Mouse (Mus musculus) cerebellum, adult 9-10 months (tissue): ENCODE results near the gene Rad51.

Source experiments
- DNase-seq: peaks from one replicate; pipeline ENCODE4 v3.0.0; 2022

The Rad51 gene

DNA sequence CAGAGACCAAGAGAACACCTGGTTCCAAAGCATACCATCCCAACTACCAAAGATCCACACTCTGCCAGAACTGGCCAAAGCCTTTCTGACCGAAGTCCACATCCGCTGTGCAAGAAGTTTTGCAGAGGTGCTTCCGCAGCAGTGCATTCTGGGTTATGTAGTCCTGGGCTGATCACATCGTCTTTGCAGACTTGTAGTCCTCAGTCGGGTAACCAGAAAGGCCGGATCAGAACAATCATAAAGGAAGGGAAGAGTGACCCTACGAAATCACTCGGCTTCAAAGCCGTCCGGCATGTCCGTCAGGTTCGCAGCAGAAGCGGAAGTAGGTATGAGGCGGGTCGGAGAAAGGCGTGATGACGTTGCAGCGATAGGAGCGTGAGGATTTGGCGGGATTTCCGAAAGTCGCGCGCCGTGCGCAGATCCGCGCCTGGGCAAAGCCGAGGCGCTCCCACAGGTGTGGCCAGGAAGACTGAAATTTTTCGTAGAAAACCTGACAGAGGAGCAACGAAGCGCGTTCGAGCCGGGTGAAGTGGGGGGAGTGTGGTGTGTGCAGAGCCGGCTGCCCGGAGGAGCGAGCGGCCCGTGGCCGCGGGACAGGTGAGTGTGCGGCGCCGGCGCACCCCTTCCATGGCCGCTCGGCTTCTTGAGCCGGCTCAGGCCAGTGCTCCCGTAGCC is at the start of gene Rad51:
Gene Rad51, plus strand, starts transcription at position 356 of the 675 bp plus-strand sequence.
- peak; percentile 89 for DNase-seq

DNA sequence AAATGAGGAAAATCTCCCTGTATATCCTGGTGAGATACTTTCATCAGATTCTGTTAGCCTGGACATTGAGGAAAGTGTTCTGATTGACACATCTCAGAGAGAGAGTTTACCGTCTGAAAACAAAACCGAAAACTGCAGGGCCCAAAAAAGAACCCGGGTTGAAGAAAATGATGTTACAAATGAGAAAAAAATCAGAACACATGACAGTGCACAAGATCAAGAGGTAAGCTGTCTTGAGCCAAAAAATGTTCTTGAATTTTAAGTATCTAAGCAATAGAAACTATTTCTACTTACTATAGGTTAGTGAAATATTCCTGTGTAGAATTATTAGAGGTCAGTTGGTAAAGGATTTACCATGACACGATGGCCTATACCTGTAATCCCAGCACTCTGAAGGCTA is 40.2 kb upstream of the Rad51 start:
- DNase-seq, result no peak

DNA sequence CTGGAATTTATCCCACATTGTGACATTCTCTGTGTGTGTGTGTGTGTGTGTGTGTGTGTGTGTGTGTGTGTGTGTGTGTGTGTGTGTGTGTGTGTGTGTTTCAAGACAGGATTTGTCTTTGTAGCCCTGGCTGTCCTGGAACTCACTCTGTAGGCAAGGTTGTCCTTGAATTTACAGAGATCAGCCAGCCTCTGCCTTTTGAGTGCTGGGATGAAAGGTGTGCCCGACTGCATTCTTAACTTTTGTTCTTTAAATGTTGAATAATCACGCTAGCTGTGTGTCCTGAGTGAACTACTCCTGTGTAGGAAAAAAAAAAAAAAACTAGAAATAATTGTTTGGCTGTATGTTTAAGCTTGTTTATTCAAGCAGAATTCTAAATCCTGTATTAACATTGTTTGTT is 26.4 kb upstream of the Rad51 start:
- no peak for DNase-seq

DNA sequence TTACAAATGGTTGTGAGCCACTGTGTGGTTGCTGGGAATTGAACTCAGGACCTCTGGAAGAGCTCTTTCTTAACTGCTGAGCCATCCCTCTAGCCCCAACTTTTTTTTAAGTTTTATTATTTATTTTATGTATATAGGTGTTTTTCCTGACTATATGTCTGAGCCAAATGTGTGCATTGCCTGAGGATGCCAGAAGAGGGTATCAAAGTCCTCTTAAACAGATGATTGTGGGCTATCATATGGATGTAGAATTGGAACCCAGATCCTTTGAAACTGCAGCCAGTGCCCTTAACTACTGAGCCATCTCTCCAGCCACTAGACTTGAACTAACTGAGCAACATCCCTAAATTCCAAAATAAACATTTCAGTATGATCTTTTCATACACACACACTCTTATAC is 11.0 kb upstream of the Rad51 start:
- no peak for DNase-seq

DNA sequence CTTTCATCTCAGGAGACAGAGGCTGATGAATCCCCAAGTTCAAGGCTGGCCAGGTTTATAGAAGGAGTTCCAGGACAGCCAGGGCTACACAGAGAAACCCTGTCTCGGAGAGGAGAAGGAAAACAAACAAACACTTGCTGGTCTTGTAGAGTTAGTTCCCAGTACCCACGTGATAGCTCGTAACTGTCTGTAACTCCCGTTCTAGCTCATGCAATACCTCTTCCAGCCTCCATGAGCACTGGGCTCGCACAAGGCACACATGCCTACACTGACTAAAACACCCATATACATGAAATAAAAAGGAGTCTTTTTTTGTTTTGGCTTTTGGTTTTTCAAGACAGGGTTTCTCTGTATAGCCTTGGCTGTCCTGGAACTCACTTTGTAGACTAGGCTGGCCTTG is 6.0 kb upstream of the Rad51 start:
- no peak for DNase-seq

DNA sequence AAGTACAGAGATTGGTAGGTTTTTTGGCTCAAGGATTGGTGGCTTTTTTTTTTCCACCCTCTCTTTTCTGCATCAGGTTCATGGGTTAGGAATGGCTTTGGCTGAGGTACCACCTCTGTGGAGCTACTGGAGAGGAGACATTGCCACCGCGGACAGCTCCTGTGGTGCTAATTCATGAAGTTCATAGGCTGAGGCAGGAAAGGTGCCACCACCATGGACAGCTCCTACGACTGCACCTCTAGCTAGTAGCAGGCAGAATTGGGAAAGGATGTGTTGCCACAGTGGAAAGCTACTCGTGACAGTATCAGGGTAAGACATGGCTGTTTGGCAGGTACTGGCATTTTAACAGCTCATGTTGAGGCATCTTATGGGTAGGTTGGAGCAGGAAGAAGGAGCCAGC is 4.0 kb upstream of the Rad51 start:
- DNase-seq, result no peak

DNA sequence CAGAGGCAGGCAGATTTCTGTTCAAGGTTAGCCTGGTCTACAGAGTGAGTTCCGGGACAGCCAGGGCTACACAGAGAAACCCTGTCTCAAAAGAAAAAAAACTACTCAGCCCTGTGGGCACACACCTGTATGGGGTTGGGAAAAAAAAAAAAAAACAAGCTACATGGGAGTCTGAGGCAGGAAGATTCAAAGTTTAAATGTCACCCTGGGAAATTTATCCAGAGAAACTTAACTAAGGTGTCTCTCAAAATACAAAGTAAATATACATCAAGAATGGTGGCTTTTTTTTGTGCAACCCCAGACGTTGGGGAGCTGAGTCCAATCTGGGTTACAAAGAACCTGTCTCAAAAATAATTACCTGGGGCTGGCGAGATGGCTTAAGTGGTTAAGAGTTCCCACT is 1.5 kb upstream of the Rad51 start:
- peak; percentile 7 for DNase-seq

DNA sequence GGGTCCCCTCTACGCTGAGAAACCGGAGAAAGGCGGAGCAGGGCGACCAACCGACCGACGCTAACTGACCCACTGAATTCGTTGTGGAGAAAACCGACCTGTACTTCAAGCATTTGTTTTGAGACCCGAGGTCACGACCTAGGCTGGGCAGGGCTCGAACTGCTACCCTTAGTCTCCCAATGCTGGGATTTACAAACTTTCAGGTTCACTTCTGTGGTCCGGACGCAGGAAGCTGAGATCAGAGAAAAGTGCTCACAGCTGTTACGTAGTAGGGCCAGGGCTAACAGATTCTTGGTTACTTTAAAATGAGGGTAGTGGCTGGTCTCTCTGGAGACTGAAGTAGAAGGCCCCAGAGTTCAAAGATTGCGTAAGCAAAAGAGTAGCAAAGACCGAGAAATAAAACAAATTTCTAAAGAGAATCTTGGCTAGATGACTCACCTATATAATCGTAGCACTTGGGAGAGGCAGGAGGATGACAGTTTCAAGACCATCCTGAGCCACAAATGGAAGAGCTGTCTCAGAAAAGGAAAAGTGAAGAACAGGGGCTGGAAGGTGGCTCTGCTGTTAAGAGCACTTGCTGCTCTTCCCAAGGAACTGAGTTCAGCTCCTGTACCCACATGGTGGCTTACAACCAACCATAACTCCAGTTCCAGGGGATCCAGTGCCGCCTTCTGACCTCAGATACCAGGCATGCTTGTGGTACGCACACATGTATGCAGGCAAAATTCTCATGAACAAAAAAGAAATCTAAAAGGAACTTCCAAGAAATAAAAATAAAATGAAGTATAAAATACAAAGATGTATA is 730 bp downstream of the Rad51 start:
- peak; percentile 9 for DNase-seq

DNA sequence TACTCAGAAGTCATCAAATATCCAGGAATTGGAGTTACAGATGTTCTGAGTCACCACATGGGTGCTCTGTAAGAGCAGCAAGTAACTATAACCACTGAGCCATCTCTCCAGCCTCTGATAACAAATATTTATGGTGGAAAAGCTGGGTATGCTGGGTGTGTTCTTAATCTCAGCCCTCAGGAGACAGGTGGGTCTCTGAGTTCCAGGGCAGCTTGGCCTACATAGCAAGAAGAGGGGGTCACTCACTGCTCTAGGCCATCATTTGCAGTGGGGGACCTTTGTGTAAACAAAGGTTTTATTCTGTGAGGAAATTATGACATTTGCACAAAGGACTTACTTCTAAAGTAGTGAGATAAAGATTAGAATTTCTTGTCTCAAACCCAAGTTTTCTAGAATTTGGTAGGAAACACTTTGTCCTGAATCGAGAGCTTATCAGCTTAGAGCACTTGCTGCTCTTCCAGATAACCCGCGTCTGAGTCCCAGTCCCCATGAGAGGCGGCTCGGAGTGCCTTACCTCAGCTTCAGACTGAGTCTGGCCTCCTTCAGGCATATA is 23.8 kb downstream of the Rad51 start:
- DNase-seq, result no peak

DNA sequence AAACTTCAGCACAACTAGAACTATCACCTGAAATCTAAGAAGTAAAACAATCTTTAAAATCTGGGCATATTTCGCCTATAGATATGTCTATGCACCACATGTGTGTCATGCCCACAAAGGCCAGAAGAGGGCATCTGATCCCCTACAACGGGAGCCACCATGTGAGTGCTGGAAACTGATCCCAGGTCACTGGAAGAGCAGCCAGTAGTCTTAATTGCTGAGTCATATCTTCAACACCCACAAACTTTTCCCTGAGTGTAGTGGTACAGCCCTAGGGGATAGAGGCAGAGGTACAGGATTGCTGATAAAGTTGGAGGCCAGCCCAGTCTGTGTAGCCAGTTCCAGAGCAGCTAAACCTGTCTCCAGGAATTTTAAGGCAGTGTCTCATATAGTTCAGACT is 32.6 kb downstream of the Rad51 start:
- no peak for DNase-seq

DNA sequence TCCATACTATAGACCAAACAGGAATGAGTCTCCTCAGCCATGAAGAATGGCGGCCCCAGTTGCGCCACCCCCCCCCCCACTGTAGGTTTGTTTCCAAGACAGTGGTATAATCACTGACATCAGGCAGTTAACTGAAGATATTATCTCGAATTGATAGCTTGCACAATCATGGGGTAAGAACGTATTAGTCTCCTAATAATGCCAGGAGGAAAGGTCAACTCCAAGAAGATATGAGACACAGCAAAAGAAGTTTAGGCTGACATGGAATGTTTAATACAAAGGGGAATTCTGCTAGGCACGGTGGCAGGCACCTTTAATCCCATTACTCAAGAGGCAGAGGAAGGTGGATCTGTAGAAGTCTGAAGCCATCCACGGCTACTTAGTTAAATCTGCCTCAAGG is 33.8 kb downstream of the Rad51 start:
- no peak for DNase-seq

DNA sequence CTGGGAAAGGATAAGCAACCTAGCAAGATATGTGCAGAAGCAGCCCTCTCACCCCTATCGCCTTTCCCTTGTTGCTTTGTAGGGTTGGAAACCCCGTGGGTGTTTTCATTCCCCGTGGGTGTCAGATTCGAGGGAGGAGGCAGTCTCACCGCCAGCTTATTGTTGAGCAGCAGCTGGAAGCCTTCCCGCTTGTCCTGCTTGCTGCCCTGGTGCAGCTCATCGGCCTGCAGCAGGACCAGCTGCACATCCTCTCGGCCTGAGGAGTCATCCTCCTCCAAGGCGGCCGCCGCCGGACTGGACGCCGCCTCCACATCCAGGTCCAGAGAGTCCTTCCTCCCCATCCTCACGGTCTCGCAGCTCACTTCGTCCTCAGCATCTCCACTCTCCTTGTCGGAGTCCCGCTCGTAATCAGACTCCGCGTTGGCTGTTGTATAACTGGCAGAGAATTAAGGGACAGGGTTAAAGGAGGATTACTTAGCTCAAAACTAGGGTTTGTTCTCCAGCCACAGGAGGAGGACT is 34.6 kb downstream of the Rad51 start:
- DNase-seq, result no peak

DNA sequence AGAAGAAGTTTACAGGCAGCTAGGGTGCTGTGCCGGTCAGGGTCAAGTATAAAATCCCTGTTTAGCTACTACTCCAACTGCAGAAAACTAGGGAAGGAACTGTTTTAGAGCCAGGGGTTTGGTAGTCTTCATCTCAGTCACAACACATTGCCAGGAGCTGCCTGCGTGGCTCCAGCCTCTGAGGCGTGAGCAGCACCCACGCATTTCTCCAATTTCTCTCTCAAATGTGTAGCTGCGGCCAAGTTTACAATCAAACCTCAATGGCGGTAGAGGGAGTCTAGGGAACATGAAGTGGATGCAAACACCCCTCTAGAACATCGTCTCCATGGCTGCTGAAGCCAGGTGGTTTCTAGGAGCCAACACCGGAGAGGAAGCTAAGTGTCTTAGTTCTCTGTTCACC is 35.2 kb downstream of the Rad51 start:
- DNase-seq, result no peak

DNA sequence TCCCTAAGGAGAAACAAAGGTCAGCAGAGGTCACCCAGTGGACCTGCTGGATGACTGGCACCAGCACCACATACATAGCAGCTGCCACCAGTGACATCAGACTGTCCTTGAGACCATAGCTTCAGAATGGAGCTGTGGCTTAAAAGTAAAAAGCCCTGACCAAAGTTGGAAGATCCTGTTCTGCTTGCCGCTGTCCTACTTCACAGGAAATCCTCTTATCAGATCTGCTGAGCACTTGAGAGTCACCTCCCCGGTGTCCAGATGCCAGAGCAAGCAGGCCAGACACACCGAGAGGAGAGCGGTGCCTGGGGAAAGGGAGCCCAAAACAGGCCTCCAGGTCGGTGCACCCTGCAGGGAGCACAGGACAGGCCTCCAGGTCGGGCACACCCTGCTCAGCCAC is 39.7 kb downstream of the Rad51 start:
- no peak for DNase-seq

DNA sequence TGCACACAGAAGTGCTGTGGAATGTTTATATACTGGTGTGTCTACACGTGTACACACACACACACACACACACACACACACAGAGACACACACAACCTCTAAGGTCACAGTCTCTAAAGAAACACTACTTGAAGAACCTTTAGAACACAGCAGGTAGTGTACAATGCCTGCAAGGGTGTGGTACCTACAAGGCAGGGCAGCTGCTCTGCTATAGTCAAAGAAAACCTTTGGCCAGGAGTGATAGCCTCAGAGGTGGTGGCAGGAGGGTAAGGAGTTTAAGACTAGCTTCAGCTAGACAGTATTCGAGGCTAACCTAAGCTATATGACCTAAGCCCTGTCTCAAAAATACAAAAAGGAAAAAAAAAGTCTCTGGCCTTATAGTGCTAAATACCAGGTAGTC is 42.1 kb downstream of the Rad51 start:
- no peak for DNase-seq

DNA sequence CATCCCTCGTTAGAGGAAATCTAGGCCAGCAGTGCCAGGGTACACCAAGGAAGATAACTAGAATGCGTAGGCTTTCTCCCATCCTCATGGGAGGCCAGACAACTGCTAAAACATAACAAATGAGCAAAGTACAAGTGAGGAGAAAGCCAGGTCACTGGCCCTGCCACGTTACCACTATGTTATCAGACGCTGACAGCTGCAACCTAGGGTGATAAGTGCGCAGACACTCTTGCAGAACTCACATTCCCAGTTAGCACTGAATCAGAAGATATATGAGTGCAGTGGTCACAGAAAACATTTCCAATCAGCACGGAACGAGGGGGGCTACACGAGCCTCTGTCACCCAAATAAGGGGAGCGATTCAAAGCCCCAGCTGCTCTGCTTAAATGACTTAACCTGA is 42.8 kb downstream of the Rad51 start:
- DNase-seq, result no peak

DNA sequence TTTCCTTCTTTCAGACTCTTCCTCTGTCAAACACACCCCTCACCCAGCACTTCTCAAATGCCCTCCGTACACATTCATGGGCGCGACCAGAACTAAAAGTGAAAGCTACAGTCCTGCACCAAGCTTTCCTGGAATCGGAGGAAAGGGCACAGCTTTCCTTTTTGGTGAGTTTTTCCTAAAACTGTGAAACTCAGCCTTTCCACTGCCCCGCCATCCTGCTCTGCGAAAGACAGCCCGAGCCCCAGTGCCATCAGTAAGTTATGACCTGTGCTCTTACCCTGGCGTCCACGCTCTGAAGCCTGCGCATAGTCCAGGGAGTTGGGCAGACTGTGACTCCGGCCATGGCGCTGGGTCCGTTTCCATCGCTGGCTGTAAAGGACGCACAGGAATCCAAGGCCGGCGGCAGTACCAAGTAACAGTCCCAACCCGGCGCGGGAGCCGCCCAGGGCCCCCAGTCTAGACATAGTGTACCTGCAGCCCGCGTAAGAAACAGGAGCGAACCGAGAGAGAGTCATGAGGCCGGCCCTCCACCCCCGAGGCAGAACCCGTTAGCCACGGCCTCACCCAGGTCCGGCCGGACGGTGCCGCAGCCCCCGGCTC is 43.6 kb downstream of the Rad51 start:
- DNase-seq, result no peak

DNA sequence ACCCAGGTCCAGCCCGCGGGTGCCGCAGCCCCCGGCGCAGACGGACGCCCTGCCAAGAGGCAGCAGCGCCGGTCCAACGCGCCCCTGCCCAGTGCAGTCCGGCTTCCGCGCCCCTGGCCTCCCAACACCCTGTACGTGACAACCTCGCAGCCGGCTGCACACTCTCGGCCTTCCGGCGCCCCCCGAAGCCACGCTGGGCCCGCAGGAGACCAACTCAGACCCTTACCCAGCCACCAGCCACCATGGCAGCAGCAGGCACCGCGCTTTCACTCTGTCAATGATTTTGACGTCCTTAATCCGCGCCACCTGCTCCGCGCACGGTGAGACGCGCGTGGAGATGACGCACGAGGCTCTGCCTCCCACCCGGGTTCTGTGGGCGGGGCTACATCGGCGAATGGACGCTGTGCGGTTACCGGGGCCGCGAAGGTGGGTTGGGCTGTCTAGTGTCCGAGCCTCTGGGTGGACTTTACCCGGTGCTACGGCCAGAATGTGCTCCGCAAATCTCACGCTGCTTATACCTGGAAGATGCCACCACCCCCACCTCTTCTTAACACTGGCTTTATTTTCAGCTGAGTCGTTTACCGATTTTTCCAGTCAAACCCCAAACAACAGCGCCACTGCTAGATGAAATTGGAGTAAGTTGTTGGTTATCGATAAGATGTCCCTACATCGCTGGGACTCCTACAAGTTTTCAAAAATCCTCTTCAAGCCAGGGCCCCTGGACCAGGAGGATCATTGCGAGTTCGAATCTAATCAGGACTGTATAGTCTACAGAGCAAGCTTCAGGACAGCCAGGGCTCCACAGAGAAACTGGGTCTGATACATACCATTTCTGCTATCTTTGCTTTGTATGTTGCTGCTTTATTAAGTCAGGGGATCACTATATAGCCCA is 44.3 kb downstream of the Rad51 start, which contains the start of gene Rmdn3:
Gene Rmdn3, minus strand, starts transcription at position 354 of the 892 bp plus-strand sequence.
- DNase-seq, result peak; percentile 95

DNA sequence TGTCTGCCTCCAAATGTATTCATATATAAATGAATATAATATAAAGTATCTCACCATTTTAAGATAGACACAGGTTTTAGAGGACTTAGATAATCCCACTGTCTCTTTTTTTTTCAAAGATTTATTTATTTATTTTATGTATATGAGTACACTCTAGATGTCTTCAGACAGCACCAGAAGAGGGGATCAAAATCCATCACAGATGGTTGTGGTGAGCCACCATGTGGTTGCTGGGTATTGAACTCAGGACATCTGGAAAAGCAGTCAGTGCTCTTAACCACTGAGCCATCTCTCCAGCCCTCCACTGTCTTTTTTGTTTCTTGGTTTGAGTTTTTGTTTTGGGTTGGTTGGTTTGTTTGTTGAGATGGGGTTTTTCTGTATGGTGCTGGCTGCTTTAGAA is 45.2 kb downstream of the Rad51 start:
- no peak for DNase-seq

DNA sequence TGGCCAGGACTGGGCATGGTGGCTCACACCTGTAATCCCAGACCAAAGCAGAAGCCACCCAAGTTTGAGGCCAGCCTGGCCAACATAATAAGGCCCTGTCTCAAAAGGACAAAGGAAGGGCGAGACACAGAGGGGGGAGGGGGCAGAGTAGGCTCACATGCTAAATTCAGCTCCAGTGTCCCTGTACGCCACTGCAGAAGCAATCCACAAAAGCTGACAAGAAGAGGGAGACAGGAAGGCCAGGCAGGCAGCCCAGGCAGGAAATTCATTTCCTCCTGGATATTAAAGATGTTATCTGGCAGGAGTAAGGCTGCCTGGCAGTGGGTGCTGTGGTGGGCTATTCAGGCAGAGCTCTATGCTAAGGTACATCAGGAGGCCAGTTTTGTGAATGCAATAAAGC is 48.7 kb downstream of the Rad51 start:
- DNase-seq, result no peak

DNA sequence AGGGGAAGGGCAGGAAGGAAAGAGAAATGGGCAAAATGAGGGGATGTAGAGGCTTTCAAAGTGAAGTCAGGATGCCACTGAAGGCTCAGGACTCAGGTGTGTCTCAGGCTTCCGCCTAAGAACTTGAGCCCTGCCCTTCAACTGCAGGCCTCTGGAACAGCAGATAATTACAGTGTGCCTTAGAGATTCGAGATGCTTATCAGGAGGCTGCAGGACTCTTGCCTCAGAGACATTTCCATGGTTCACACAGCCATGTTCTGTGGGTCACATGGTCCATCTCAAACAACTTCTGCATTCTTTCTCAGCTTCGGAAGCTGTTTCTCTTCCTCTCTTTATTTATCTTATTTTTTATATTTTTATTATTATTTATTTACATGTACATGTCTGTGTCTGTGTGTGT is 50.5 kb downstream of the Rad51 start:
- DNase-seq, result no peak

DNA sequence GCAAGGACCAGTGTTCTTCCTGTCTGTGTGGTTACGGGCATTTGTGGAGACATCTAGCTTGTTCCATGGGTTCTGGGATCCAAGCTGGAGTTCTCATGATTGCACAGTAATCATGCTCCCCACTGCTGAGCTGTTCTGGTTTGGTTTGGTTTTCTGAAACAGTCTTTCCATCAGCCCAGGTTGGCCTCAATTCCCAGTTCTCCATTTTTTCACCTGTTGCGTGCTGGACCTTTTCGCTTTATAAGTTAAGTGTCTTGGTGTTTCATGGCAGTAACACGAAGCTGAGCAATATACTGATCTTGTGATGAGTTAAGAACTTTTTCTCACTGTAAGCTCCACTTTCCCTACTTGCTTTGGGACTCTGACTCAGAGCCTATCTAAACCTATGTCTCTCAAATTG is 51.4 kb downstream of the Rad51 start:
- DNase-seq, result no peak

DNA sequence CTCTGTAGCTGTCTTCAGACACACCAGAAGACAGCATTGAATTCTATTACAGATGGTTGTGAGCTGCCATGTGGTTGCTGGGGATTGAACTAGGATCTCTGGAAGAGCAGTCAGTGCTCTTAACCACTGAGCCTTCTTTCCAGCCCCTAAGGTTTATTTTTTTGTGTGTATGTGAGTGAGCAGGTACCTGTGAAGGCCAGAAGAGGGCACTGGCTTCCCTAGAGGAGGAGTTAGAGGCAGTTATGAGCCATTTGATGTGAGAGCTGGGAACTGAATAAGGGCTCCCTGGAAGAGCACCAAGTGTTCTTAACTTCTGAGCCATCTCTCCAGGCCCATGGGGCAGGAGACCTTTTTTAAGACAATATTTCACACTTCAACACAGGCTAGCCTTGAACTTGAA is 52.8 kb downstream of the Rad51 start:
- no peak for DNase-seq
